Mouse (Mus musculus) bone marrow, adult 2 months (tissue): ENCODE measurements at regions not wholly inside any gene's neighbourhood (a gene's known extent, or its start where the extent isn't known, plus 50 kb on each side); places are given as distances from the start of the nearest gene placed in this dataset.

Source experiments
- CTCF ChIP-seq: fragments of 200-500 bp; IDR thresholded peaks from 2 replicates; pipeline ENCODE4 v1.5.1; 2011; ENCODE audit warnings: low read length, control low read depth; ENCODE audit not compliant: control insufficient read depth, insufficient read depth
- POLR2A ChIP-seq: fragments of 200-500 bp; IDR thresholded peaks from 2 replicates; pipeline ENCODE4 v1.6.1; 2011; ENCODE audit warnings: low read depth, mild to moderate bottlenecking, control low read depth, low read length, borderline replicate concordance; ENCODE audit not compliant: control insufficient read depth

DNA sequence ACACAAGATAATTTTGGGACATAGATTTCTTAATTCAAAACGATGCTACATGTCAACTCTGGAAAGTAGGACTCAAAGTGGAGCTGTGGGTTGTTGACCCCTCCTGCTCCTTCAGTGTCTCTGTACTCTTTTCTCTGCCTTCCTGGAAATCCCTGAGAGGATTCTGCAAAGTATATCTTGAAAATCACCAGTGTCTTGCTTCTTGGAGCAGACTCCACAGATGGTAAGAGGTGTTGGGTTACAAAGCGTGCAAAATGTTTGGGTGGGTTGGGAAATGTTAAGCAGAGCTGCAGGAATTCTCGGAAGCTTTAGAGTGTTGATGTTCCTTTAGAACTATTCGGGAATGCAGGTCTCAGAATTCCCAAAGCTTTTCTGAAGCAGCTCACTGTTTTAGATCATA lies 61.5 kb upstream of the Abcb5 start:
- TF ChIP-seq CTCF (no peak), POLR2A (no peak)
